Mouse (Mus musculus) olfactory bulb, adult 2 months (tissue): ENCODE measurements around the gene Sec1. TPM values are rescaled to one million over a fixed set of nuclear protein-coding genes. Genes with fewer than 3 reads are reported as not detected.

Experiments
- H3K27ac ChIP-seq: fragments of 200-500 bp; 2 replicates; pipeline ENCODE4 v1.5.1; 2012; ENCODE audit warnings: low read depth, low read length; ENCODE audit not compliant: insufficient read depth
- H3K4me1 ChIP-seq: fragments of 200-500 bp; 2 replicates; pipeline ENCODE4 v1.6.1; 2012; ENCODE audit warnings: low read length; ENCODE audit not compliant: control insufficient read depth, insufficient read depth
- H3K4me3 ChIP-seq: fragments of 200-500 bp; 2 replicates; pipeline ENCODE4 v1.5.1; 2012; ENCODE audit warnings: mild to moderate bottlenecking, low read depth, low read length, moderate library complexity; ENCODE audit not compliant: insufficient read depth
- CTCF ChIP-seq: fragments of 200-500 bp; IDR thresholded peaks from 2 replicates; pipeline ENCODE4 v1.5.1; 2012; ENCODE audit warnings: low read depth, mild to moderate bottlenecking, low read length, moderate library complexity; ENCODE audit not compliant: insufficient read depth
- POLR2A ChIP-seq: fragments of 200-500 bp; IDR thresholded peaks from 2 replicates; pipeline ENCODE4 v1.6.1; 2012; ENCODE audit warnings: mild to moderate bottlenecking, low read depth, low read length, moderate library complexity; ENCODE audit not compliant: insufficient read depth
- WGBS: fragments of 180-500 bp; shearing (Covaris S2); methylation state at CpG from one replicate; pipeline ENCODE4 v1.1.7; 2018; 5-methylcytosine and 5-hydroxymethylcytosine counted together
- polyA plus RNA-seq: library from polyadenylated mRNA; stranded (reverse); fragments of >200 nt; gene quantifications from 2 replicates; pipeline ENCODE4 v1.2.4, GENCODE M21; 2012; ENCODE audit warnings: low replicate concordance; ENCODE audit not compliant: missing spikeins, insufficient read depth, insufficient read length

The Sec1 gene
- polyA plus RNA-seq, 1 experiment = not detected

GRCm38 (mm10) chr7:45702809-45703520, 8.8 kb upstream of the Sec1 start:
- WGBS = 86% methylated on average over 17 of the region's 17 CpGs
- H3K4me1 ChIP-seq = peaks cover 39% of the 10 kb centered on the region
- peak overlapping the region; percentile 48; the same call in 1 of the 2 replicates for H3K4me3 ChIP-seq
- H3K27ac ChIP-seq = peak overlapping the region; percentile 4; the same call in 1 of the 2 replicates
- TF ChIP-seq POLR2A = no peak
- no peak for TF ChIP-seq CTCF

GRCm38 (mm10) chr7:45702316-45702715, 8.1 kb upstream of the Sec1 start:
- no peak for TF ChIP-seq CTCF
- TF ChIP-seq POLR2A = no peak
- 94% methylated on average over 11 of the region's 11 CpGs for WGBS
- Histone ChIP-seq H3K4me1 (peaks cover 35% of the 10 kb centered on the region), H3K4me3 (no peak overlapping the region), H3K27ac (no peak overlapping the region)

GRCm38 (mm10) chr7:45701607-45702006, 7.4 kb upstream of the Sec1 start:
- Histone ChIP-seq H3K27ac (no peak overlapping the region), H3K4me1 (peaks cover 32% of the 10 kb centered on the region)

GRCm38 (mm10) chr7:45701072-45701471, 6.9 kb upstream of the Sec1 start:
- Histone ChIP-seq H3K4me1 (peaks cover 32% of the 10 kb centered on the region), H3K27ac (peak overlapping the region; percentile 76), H3K4me3 (peak overlapping the region; percentile 50)
- WGBS = 23% methylated on average over 11 of the region's 11 CpGs
- TF ChIP-seq POLR2A = no peak
- TF ChIP-seq CTCF = no peak

More at GRCm38 (mm10) chr7:45701607-45702006, 7.4 kb upstream of the Sec1 start:
- no peak for TF ChIP-seq POLR2A
- TF ChIP-seq CTCF = no peak
- no peak overlapping the region for H3K4me3 ChIP-seq
- WGBS = 80% methylated on average over 11 of the region's 11 CpGs

- under 1% methylated on average over 20 of the region's 20 CpGs for WGBS
- H3K27ac ChIP-seq = peak overlapping the region; percentile 73
- TF ChIP-seq POLR2A (peak; percentile 39; the same call in 1 of the 2 replicates), CTCF (no peak)
Observed at GRCm38 (mm10) chr7:45700301-45701015, 6.3 kb upstream of the Sec1 start.

GRCm38 (mm10) chr7:45699523-45700141, 5.4 kb upstream of the Sec1 start, which contains the start of gene Car11:
TSS of gene Car11 (plus strand) at chr7:45699843.
- TF ChIP-seq CTCF = no peak
- TF ChIP-seq POLR2A = peak; percentile 49; the same call in 1 of the 2 replicates
- WGBS = 2% methylated on average over 36 of the region's 36 CpGs
- Histone ChIP-seq H3K27ac (peak within 1 kb of the TSS; percentile 73), H3K4me1 (peaks cover 34% of the 10 kb centered on the region), H3K4me3 (peak within 1 kb of the TSS; percentile 56)

More at GRCm38 (mm10) chr7:45700301-45701015, 6.3 kb upstream of the Sec1 start:
- Histone ChIP-seq H3K4me3 (peak overlapping the region; percentile 56), H3K4me1 (peaks cover 32% of the 10 kb centered on the region)

GRCm38 (mm10) chr7:45697894-45698293, 3.7 kb upstream of the Sec1 start:
- no peak overlapping the region for H3K4me3 ChIP-seq
- no peak for TF ChIP-seq POLR2A
- TF ChIP-seq CTCF = no peak
- H3K4me1 ChIP-seq = peaks cover 27% of the 10 kb centered on the region
- 89% methylated on average over 5 of the region's 7 CpGs for WGBS
- H3K27ac ChIP-seq = no peak overlapping the region

GRCm38 (mm10) chr7:45695098-45695497, 896 bp upstream of the Sec1 start:
- Histone ChIP-seq H3K27ac (no peak overlapping the region), H3K4me1 (peaks cover 20% of the 10 kb centered on the region), H3K4me3 (no peak overlapping the region)
- TF ChIP-seq POLR2A = no peak
- no peak for TF ChIP-seq CTCF
- WGBS = 23% methylated on average over 6 of the region's 6 CpGs
